Mouse (Mus musculus) midbrain, embryonic 15.5 days (tissue): ENCODE measurements around the gene 4930544G11Rik. TPM values are rescaled to one million over a fixed set of nuclear protein-coding genes. Genes with fewer than 3 reads are reported as not detected.

Source experiments
- ATAC-seq: fragments of 200-750 bp; cut with Nextera tagmentation; replicated peaks from 2 replicates; pipeline ENCODE4 v1.8.0; 2017; ENCODE audit warnings: moderate TSS enrichment
- H3K27ac ChIP-seq: fragments of 300-500 bp; sonication (generic); 2 replicates; pipeline ENCODE4 v1.5.1; 2015; ENCODE audit warnings: mild to moderate bottlenecking, inconsistent platforms
- H3K27me3 ChIP-seq: fragments of 300-500 bp; sonication (generic); replicated peaks from 2 replicates; pipeline ENCODE4 v1.6.1; 2015; ENCODE audit warnings: inconsistent platforms
- H3K36me3 ChIP-seq: fragments of 300-500 bp; sonication (generic); replicated peaks from 2 replicates; pipeline ENCODE4 v1.6.1; 2015; ENCODE audit warnings: inconsistent platforms
- H3K4me1 ChIP-seq: fragments of 300-500 bp; sonication (generic); 2 replicates; pipeline ENCODE4 v1.6.1; 2015; ENCODE audit warnings: inconsistent platforms
- H3K4me2 ChIP-seq: fragments of 300-500 bp; sonication (generic); 2 replicates; pipeline ENCODE4 v1.6.1; 2015; ENCODE audit warnings: inconsistent platforms, mild to moderate bottlenecking, moderate library complexity
- H3K4me3 ChIP-seq: fragments of 300-500 bp; sonication (generic); 2 replicates; pipeline ENCODE4 v1.5.1; 2015; ENCODE audit warnings: mild to moderate bottlenecking, inconsistent platforms
- H3K9ac ChIP-seq: fragments of 300-500 bp; sonication (generic); 2 replicates; pipeline ENCODE4 v1.6.1; 2015; ENCODE audit warnings: mild to moderate bottlenecking, inconsistent platforms
- H3K9me3 ChIP-seq: fragments of 300-500 bp; sonication (generic); 2 replicates; pipeline ENCODE4 v1.6.1; 2016; ENCODE audit warnings: inconsistent platforms
- WGBS: fragments of 180-500 bp; shearing (Covaris S2); methylation state at CpG from one replicate; pipeline ENCODE4 v1.1.7; 2015; ENCODE audit warnings: mixed read lengths; 5-methylcytosine and 5-hydroxymethylcytosine counted together
- polyA plus RNA-seq: library from polyadenylated mRNA; unstranded; fragments of >200 nt; fragmentation: Nextera tagmentation; extraction: Ambion mirVana; gene quantifications from 2 replicates; pipeline ENCODE4 v1.2.1, GENCODE M21; 2015

Gene 4930544G11Rik
- polyA plus RNA-seq, 1 experiment from 2014 or later = not detected

- Histone ChIP-seq H3K27ac (no peak overlapping the region), H3K4me1 (peaks cover 10% of the 10 kb centered on the region), H3K9ac (no peak overlapping the region), H3K9me3 (no peaks in the 10 kb centered on the region), H3K27me3 (no peaks in the 10 kb centered on the region), H3K4me2 (no peak overlapping the region), H3K36me3 (no peaks in the 10 kb centered on the region), H3K4me3 (no peak overlapping the region)
- ATAC-seq = peak; percentile 60
- 77% methylated on average over 9 of the region's 9 CpGs for WGBS
These were observed 18.0 kb downstream of the 4930544G11Rik start for GRCm38 (mm10) chr6:65970410-65970809.

GRCm38 (mm10) chr6:65992081-65992480 is 39.7 kb downstream of the 4930544G11Rik start:
- Histone ChIP-seq H3K36me3 (no peaks in the 10 kb centered on the region), H3K4me3 (no peak overlapping the region), H3K4me2 (no peak overlapping the region), H3K4me1 (no peaks in the 10 kb centered on the region), H3K27ac (no peak overlapping the region), H3K27me3 (no peaks in the 10 kb centered on the region), H3K9me3 (no peaks in the 10 kb centered on the region), H3K9ac (no peak overlapping the region)
- 83% methylated on average over 3 of the region's 3 CpGs for WGBS
- ATAC-seq = no peak

- no peak for ATAC-seq
These were observed 45.9 kb downstream of the 4930544G11Rik start for GRCm38 (mm10) chr6:65998343-65998742.

More at GRCm38 (mm10) chr6:65998343-65998742, 45.9 kb downstream of the 4930544G11Rik start:
- Histone ChIP-seq H3K9me3 (no peaks in the 10 kb centered on the region), H3K4me1 (no peaks in the 10 kb centered on the region), H3K27ac (no peak overlapping the region), H3K4me3 (no peak overlapping the region), H3K36me3 (no peaks in the 10 kb centered on the region), H3K4me2 (no peak overlapping the region), H3K27me3 (no peaks in the 10 kb centered on the region), H3K9ac (no peak overlapping the region)

Other genes with a start within 250 kb of the 4930544G11Rik start
- 5.2 and 5.5 TPM in 2 replicates for gene Prdm5, start 173.6 kb upstream of the 4930544G11Rik start, polyA plus RNA-seq